Mouse (Mus musculus): ENCODE results near the gene Fez2.

DNA sequence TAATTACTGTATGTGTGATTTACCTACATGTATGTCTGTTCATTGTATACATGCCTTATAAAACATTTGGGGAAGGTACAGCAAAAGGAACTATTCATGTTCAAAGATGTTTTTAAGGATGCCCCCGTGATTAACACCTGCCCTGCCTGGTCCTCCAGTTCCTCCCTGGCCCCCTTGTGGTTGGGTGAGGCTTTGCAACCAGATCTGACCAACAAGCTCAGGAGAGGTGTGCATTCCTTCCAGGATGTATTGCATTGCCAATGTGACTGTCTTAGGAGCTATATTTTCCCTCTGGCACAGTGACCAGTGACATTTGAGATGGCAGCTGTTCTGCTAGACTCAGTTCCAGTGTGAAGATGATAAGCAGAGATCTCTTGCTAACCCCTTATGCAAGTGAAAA, 16.8 kb upstream of the Fez2 start:
- TF ChIP-seq CTCF (conservative IDR thresholded peaks at IDR 0.05; ENCODE audit: insufficient read depth, insufficient read length, low read depth, low read length) (peak; percentile 89), POLR2A (IDR thresholded peaks at IDR 0.05; ENCODE audit: low read depth, low read length) (no peak)
